23 mouse cellular contexts compared by ENCODE assay signal in the genomic region with DNA sequence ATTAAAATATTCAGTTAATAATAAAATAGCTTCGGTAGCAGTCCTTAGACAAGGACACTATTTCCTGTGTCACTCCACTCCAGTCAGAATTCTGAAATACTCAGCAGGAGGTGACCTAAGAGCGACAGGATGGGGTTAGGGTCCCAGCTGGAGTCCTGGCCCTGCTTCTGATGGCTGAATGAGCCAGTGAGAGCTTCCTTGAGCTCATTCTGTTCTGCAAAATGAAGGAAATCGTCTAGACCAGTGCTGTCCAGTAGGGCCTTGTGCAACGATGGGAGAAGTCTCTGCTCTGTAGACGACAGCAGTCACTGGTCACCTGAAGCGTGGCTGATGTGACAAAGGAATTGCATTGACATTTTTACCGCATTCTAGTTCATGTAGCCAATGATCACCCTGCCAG. TPM values are rescaled to one million over a fixed set of nuclear protein-coding genes. Genes with fewer than 3 reads are reported as not detected.
"Had no signal": no experiment of that assay in that cellular context is flagged by ENCODE, and none has a peak within 500 bp of the region (broad histone marks: within the 10 kb centered on the region; RNA-seq: fewer than 3 reads in every experiment).

No protein-coding gene starts in this region.

- ATAC-seq: liver, postnatal 0 days; lung, postnatal 0 days had no signal

- H3K4me1 ChIP-seq: liver, embryonic 15.5 days; midbrain, embryonic 12.5 days; neural tube, embryonic 12.5 days had no signal

- H3K4me3 ChIP-seq: liver, embryonic 15.5 days; lung, embryonic 15.5 days; megakaryocyte, embryonic 14.5 days; midbrain, embryonic 12.5 days; neural tube, embryonic 12.5 days; stomach, embryonic 15.5 days had no signal

- H3K4me2 ChIP-seq: liver, embryonic 15.5 days; lung, embryonic 15.5 days; midbrain, embryonic 12.5 days; neural tube, embryonic 12.5 days; stomach, embryonic 15.5 days had no signal

- H3K27ac ChIP-seq: liver, embryonic 15.5 days; lung, embryonic 15.5 days; macrophage; midbrain, embryonic 12.5 days; neural tube, embryonic 12.5 days; stomach, embryonic 15.5 days; stomach, postnatal 0 days had no signal

- H3K9me3 ChIP-seq: liver, embryonic 15.5 days; lung, embryonic 15.5 days; megakaryocyte, embryonic 14.5 days; midbrain, embryonic 12.5 days; neural tube, embryonic 12.5 days; stomach, embryonic 15.5 days had no signal

- DNase-seq: liver, postnatal 0 days; lung, adult 2 months; lung, postnatal 14 days; lung, postnatal 36 days; midbrain, embryonic 14.5 days; right cerebral cortex, postnatal 14 days; thymus, adult 2 months; thymus, postnatal 25 days had no signal

- H3K27me3 ChIP-seq: liver, embryonic 15.5 days; lung, embryonic 15.5 days; midbrain, embryonic 12.5 days; neural tube, embryonic 12.5 days; stomach, embryonic 15.5 days had no signal

- H3K9ac ChIP-seq: liver, embryonic 15.5 days; liver, postnatal 0 days; lung, embryonic 15.5 days; midbrain, embryonic 12.5 days; neural tube, embryonic 12.5 days; stomach, embryonic 15.5 days had no signal

- H3K36me3 ChIP-seq: liver, embryonic 15.5 days; lung, embryonic 15.5 days; midbrain, embryonic 12.5 days; neural tube, embryonic 12.5 days; stomach, embryonic 15.5 days had no signal

RNA-seq across cellular contexts. Expression of a gene that starts 36.9 kb away (rescaled TPM):
- total RNA-seq: megakaryocyte progenitor cell, adult 5-6 weeks; midbrain, postnatal 0 days; monocyte, adult 5-6 weeks; neutrophil, adult 5-6 weeks had no signal
- polyA plus RNA-seq: liver, embryonic 15.5 days; liver, postnatal 0 days; lung, adult 2 months; lung, embryonic 15.5 days; lung, postnatal 0 days; macrophage; midbrain, embryonic 12.5 days; midbrain, embryonic 14.5 days; neural tube, embryonic 12.5 days; neural tube, embryonic 14.5 days; spleen, adult 2 months; stomach, embryonic 15.5 days; stomach, postnatal 0 days; thymus, adult 2 months had no signal
